Mouse (Mus musculus) left cerebral cortex, adult 8-10 months (tissue): ENCODE measurements around the gene Rad51b. TPM values are rescaled to one million over a fixed set of nuclear protein-coding genes. Genes with fewer than 3 reads are reported as not detected.
A peak's percentile ranks its signal among the peaks of the same experiment; 100 is the strongest.

Experiments used
- DNase-seq, 2 experiments: peaks; one replicate each; pipeline ENCODE4 v3.0.0; 2022; ENCODE audit warnings: low spot score in 2 of 2
- total RNA-seq, 4 experiments: library from RNA; stranded (reverse); gene quantifications; 2 replicates each; pipeline ENCODE4 v1.2.4; 2022

The Rad51b gene
- total RNA-seq, 4 experiments from 2014 or later: 0.39 TPM; not detected in 3

- DNase-seq: no peak
Measured at GRCm38 (mm10) chr12:79683759-79684158, 386.7 kb downstream of the Rad51b start.

GRCm38 (mm10) chr12:79684338-79684737 lies 387.3 kb downstream of the Rad51b start:
- DNase-seq: no peak

DNA sequence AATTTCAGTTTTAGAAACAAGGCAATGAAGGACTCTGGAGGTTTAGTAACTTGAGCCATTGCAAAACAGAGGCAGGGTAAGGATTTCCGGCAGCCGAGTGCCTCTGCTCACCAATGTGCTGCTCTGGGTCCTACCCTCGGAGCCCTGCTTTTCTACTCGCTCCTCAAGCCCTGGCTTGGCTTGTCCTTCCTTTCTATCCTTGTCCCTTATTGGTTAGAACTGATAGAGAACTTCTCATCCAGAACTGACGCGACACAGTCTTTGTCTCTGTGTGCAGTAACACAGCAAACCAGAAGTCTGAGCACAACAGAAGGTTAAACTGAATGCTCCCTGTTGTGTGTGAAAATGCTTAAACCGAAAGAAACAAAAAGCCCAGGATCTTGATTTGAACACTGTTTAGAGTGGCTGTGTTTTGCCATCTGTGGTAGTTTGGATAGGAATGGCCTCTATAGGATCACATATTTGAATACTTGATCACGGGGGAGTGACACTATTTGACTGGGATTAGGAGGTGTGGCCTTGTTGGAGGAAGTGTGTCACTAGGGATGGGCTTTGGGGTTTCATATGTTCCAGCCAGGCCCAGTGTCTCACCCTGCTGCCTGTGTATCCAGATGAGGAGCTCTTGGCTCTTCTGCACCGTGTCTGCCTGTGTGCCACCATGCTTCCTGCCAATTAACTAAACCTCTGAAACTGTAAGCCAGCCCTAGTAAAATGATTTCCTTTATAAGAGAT lies 389.7 kb downstream of the Rad51b start:
- no peak for DNase-seq

DNA sequence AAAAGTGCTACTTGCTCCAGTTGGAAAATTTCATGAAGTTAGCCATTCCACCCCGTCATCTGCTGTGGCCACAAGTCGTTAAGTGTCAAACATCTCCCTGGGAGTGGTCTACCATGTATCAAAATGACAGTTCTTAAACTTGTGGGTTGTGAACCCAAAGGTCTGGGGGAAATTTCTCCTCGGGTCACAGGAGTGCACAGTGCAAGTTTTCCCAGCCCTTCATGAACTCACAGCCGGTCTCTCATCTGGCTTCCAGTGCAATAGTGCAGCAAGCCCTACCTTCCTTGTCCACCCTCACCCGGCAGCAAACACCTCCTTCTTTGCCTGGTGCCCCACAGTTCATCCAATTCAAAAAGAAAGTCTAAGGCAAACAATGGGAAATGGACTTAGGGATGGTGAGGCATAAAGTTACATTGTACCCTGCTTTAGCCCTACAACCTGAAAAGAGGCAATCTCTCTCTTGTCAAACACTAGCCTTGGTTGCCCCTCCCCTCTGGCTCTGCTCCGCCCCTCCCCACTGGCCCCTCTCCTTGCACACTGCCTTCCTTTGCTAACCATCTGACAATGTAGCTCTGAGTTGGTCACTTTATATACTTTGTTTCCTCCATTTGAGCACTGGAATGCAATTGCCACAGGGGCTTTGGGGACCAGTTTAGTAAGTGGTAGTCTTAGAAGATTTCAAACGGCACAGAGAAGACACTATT lies 390.8 kb downstream of the Rad51b start:
- no peak for DNase-seq

DNA sequence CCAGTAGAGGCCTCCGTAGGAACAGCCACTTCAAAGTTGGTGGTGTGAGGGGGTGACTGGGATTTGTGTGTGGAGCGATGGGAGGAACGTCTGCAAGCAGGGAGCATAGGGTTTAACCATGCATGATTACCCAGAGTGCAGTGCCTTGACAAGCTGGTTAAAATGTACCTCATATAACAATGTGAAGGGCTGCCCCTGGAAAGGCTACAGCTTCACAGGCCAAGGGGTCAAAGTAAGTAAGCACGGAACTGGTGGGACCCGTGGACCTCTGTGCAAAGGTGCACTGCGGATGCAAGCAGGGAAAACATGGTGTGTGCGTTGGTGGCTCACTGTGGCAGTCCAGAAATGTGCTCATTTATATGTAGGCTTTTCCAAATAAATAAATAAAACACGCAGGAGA lies 392.2 kb downstream of the Rad51b start:
- no peak for DNase-seq

DNA sequence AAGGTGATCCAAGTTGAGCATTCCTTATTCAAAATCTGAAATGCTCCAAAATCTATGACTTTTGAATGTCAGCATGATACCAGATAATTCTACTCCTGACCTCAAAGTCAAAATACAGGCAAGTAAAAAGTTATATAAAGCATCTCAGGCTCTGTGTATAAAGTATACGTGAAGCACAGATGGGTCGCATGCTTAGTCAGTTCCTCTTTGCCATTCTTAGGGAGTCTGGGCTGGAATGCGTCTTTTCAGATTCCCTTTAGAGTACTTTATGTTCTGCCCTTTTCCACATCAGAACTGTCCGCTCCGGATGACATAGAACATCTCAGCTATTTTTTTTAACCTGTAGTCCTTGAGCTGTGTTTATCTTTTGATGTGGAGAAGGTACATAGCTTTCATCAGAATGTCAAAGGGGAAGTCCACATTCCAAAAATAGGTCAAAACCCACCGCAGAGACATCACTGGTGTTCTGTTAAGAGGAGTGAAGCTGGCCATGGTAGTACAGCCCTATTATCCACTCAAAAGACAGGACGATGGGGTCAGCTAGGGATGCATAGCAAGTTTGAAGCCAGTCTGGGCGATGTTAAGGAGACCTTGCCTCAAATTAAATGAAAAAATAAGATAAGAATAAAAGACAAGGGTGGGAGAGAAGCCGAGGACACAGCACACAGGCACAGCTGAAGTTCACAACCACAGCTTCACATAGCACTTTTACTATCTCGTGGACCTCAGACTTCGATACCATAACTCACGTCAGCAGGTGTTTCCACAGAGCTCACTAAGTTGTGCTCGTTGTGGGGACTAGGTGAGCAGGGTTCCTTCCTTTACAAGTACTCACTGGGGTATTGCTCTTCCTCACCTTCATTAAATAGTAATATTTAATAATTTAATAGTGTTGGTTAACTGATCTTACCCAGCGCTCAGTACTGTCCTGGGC lies 395.1 kb downstream of the Rad51b start:
- DNase-seq: no peak

DNA sequence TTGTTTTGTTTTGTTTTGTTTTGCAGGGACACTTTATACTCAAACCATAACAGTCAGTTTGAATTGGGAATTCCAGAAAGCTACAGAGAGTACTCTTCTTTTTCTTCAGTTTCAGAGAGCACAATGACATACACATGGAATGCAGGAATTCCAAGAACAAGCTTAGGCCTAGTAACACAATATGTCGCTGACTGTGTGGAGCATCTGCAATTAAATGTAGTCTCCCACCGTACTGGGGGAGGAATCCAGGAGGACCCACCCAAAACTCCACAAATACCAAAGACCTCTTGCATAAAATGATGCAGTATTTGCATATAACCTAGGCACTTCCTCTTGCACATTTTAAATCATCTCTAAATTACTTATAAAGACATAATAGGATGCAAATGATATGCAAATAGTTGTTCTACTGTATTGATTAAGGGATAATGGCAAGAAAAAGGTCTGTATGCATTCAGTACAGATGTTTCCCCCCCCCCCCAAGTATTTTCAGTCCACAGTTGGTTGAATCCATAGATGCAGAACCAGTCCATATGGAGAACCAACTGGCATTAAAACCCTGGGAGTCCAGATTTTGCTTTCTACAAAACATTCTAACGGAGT lies 398.9 kb downstream of the Rad51b start:
- no peak for DNase-seq

DNA sequence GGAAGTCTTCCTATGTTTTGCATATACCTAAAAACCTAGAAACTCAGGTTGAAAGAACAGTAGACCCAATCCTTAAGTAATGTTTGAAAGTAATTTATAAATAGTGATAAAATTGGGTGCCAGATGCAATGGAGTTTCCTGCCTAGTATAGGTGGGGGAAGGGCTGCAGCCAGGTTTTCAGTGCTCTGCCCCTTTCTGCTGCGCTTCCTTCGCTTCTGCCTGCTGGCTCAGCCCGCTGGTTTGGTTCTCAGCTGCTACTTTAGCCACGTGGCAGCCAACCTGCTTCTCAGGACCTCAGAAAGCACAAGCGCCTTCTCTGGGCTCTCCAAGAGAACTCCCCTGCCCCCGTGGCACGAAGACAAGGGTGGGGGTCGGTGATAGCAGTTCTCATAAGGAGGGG lies 406.5 kb downstream of the Rad51b start:
- DNase-seq: no peak

- no peak for DNase-seq
Measured at GRCm38 (mm10) chr12:79705501-79706266, 408.6 kb downstream of the Rad51b start.

GRCm38 (mm10) chr12:79707565-79708422 lies 410.7 kb downstream of the Rad51b start:
- no peak for DNase-seq

- DNase-seq: no peak
Measured at GRCm38 (mm10) chr12:79708423-79708733, 411.3 kb downstream of the Rad51b start.

DNA sequence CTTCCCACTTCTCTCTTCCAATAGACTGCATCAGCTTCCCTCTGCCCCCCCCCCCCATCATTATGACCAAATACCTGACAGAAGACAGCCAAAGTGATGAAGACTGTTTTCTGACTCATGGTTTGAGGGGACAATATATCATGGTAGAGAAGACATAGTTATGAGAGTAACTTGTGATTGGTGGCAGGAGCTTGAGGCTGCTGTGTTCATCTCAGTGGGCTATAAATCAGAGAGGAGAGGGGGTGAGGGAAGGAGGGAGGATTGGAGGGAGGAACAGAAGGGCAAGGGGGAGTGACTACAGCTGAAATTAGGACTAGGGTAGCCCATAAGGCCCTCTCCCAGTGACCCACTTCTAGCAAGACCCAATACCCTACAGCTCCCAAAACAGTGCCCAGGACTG lies 416.2 kb downstream of the Rad51b start:
- no peak for DNase-seq

DNA sequence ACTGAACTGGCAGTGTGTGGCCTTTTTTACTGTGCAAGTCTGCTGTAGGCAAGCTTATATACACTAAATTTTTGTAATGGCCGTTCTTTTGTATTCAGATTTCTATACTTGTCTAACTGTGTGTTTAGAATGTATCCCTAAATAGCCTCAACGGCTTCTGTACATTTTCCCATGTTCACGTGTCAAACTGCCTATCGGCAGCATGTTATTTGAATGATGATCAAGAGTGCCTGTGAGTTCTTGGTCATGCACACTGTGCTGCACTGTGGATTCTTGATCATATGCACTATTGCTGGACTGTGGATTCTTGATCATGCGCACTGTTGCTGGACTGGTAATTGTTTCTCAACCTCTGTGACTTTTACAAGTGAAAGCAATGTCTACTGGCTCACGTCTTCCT lies 417.4 kb downstream of the Rad51b start:
- no peak for DNase-seq

DNA sequence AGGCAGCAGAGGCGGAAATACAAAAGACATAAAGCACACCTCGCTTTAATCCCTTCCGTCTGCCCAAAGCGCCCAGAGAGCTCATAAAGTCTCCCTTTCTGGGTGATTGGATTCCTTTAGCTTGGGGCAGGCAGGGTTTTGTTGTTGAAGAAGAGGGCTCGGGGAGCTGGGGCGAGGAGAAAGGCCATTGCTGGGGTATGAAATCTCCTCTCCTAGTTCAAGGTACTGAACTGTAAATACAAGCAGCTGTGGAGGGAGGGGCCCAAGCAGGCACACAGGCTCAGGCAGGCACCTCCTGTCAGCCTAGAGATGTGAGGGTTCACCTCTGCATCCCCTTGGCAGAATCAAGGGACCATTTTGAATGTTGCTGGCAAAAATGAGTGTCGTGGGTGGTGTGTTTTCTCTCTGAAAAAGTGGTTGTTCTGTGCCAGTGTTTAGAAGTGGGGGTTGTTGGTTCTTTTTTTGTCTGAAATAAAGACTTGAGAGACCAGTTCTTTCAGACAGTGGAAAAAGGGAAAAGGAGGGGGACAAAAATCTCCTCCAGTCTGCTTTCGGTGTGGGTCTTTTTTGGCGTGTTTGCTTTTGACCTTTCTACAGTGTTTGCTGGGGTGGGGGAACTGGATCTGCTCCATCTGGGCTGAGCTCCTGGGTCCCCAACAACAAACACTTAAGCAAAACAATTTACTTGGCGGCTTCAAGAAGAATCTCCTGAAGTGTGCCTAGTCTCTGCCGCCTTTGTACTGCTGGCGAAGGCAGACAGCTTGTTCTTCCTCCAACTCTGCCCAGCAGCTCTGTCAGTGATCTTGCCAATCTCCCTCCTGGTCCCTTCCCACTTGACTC lies 418.6 kb downstream of the Rad51b start:
- peak in 1 of 2 experiments; percentile 12 for DNase-seq

- no peak for DNase-seq
Measured at GRCm38 (mm10) chr12:79719091-79719846, 422.2 kb downstream of the Rad51b start.

GRCm38 (mm10) chr12:79719847-79720201 lies 422.7 kb downstream of the Rad51b start:
- DNase-seq: no peak

DNA sequence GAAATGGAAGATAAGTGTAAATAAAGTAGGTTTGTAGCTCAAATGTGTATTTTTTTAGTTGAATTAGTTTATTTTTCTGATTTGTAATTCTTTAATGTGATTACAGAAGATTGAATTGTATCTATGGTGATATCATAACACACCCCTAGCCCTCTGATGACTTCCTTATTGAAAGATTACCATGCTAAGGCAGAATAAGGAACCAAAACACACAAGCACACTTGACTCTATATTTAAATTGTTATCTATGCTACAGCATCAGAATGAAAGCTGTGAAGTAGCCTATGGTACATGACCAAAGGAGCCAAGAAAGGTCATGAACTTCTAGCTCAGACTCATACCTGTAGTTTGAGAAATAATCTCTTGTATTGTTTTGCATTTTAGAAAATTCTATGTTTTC lies 427.8 kb downstream of the Rad51b start:
- DNase-seq: no peak

GRCm38 (mm10) chr12:79725711-79726110 lies 428.6 kb downstream of the Rad51b start:
- no peak for DNase-seq
